Mouse (Mus musculus): ENCODE results near the gene Rgs6. TPM values are rescaled to one million over a fixed set of nuclear protein-coding genes. Genes with fewer than 3 reads are reported as not detected.

The Rgs6 gene
- polyA plus RNA-seq, 1 experiment from 2014 or later, result 0.69 TPM

- Histone ChIP-seq H3K9me3 (ENCODE audit: control insufficient read depth, low read length) (no peaks in the 10 kb centered on the region), H3K9ac (ENCODE audit: low read length) (no peak overlapping the region), H3K27me3 (ENCODE audit: control insufficient read depth, insufficient read depth, low read length) (no peaks in the 10 kb centered on the region), H3K27ac (ENCODE audit: low read depth, low read length) (no peak overlapping the region), H3K4me1 (ENCODE audit: control insufficient read depth, insufficient read depth, low read length) (no peaks in the 10 kb centered on the region), H3K4me3 (ENCODE audit: low read depth, low read length) (no peak overlapping the region), H3K36me3 (ENCODE audit: control insufficient read depth, insufficient read depth, low read length) (no peaks in the 10 kb centered on the region), H3K4me2 (ENCODE audit: low read depth) (no peak overlapping the region)
- ATAC-seq (ENCODE audit: insufficient read depth, low FRiP score, low TSS enrichment), result no peak
- DNase-seq (ENCODE audit: low spot score), result no peak
Measured at GRCm38 (mm10) chr12:82710376-82710775, 122.3 kb downstream of the Rgs6 start.

GRCm38 (mm10) chr12:82714284-82714683 is 126.2 kb downstream of the Rgs6 start:
- H3K4me2 ChIP-seq (ENCODE audit: low read depth), result no peak overlapping the region
- WGBS, result 76% methylated on average over 2 of the region's 2 CpGs
- H3K9me3 ChIP-seq (ENCODE audit: control insufficient read depth, low read length), result no peaks in the 10 kb centered on the region
- no peak for ATAC-seq (ENCODE audit: insufficient read depth, low FRiP score, low TSS enrichment)
- no peak overlapping the region for H3K27ac ChIP-seq (ENCODE audit: low read depth, low read length)
- no peak overlapping the region for H3K4me3 ChIP-seq (ENCODE audit: low read depth, low read length)
- H3K4me1 ChIP-seq (ENCODE audit: control insufficient read depth, insufficient read depth, low read length), result no peaks in the 10 kb centered on the region
- H3K36me3 ChIP-seq (ENCODE audit: control insufficient read depth, insufficient read depth, low read length), result no peaks in the 10 kb centered on the region
- no peaks in the 10 kb centered on the region for H3K27me3 ChIP-seq (ENCODE audit: control insufficient read depth, insufficient read depth, low read length)
- H3K9ac ChIP-seq (ENCODE audit: low read length), result no peak overlapping the region
- no peak for DNase-seq (ENCODE audit: low spot score)

GRCm38 (mm10) chr12:82723017-82723540 is 135.0 kb downstream of the Rgs6 start:
- 91% methylated on average over 8 of the region's 8 CpGs for WGBS
- DNase-seq (ENCODE audit: low spot score), result no peak
- H3K4me2 ChIP-seq (ENCODE audit: low read depth), result no peak overlapping the region
- H3K36me3 ChIP-seq (ENCODE audit: control insufficient read depth, insufficient read depth, low read length), result no peaks in the 10 kb centered on the region
- H3K9me3 ChIP-seq (ENCODE audit: control insufficient read depth, low read length), result no peaks in the 10 kb centered on the region
- no peak overlapping the region for H3K9ac ChIP-seq (ENCODE audit: low read length)
- ATAC-seq (ENCODE audit: insufficient read depth, low FRiP score, low TSS enrichment), result no peak
- no peak overlapping the region for H3K4me3 ChIP-seq (ENCODE audit: low read depth, low read length)
- H3K4me1 ChIP-seq (ENCODE audit: control insufficient read depth, insufficient read depth, low read length), result no peaks in the 10 kb centered on the region
- no peak overlapping the region for H3K27ac ChIP-seq (ENCODE audit: low read depth, low read length)
- no peaks in the 10 kb centered on the region for H3K27me3 ChIP-seq (ENCODE audit: control insufficient read depth, insufficient read depth, low read length)

GRCm38 (mm10) chr12:82726255-82726654 is 138.2 kb downstream of the Rgs6 start:
- Histone ChIP-seq H3K4me1 (ENCODE audit: control insufficient read depth, insufficient read depth, low read length) (no peaks in the 10 kb centered on the region), H3K27me3 (ENCODE audit: control insufficient read depth, insufficient read depth, low read length) (no peaks in the 10 kb centered on the region), H3K9me3 (ENCODE audit: control insufficient read depth, low read length) (no peaks in the 10 kb centered on the region), H3K36me3 (ENCODE audit: control insufficient read depth, insufficient read depth, low read length) (no peaks in the 10 kb centered on the region), H3K27ac (ENCODE audit: low read depth, low read length) (no peak overlapping the region), H3K4me2 (ENCODE audit: low read depth) (no peak overlapping the region), H3K9ac (ENCODE audit: low read length) (no peak overlapping the region), H3K4me3 (ENCODE audit: low read depth, low read length) (no peak overlapping the region)
- DNase-seq (ENCODE audit: low spot score) (no peak), ATAC-seq (ENCODE audit: insufficient read depth, low FRiP score, low TSS enrichment) (no peak)
- 90% methylated on average over 4 of the region's 4 CpGs for WGBS

GRCm38 (mm10) chr12:82731587-82731986 is 143.5 kb downstream of the Rgs6 start:
- no peak overlapping the region for H3K9ac ChIP-seq (ENCODE audit: low read length)
- H3K27ac ChIP-seq (ENCODE audit: low read depth, low read length), result no peak overlapping the region
- no peak for ATAC-seq (ENCODE audit: insufficient read depth, low FRiP score, low TSS enrichment)
- H3K9me3 ChIP-seq (ENCODE audit: control insufficient read depth, low read length), result no peaks in the 10 kb centered on the region
- no peak for DNase-seq (ENCODE audit: low spot score)
- no peaks in the 10 kb centered on the region for H3K27me3 ChIP-seq (ENCODE audit: control insufficient read depth, insufficient read depth, low read length)
- H3K4me2 ChIP-seq (ENCODE audit: low read depth), result no peak overlapping the region
- no peak overlapping the region for H3K4me3 ChIP-seq (ENCODE audit: low read depth, low read length)
- H3K4me1 ChIP-seq (ENCODE audit: control insufficient read depth, insufficient read depth, low read length), result no peaks in the 10 kb centered on the region
- 84% methylated on average over 7 of the region's 7 CpGs for WGBS
- no peaks in the 10 kb centered on the region for H3K36me3 ChIP-seq (ENCODE audit: control insufficient read depth, insufficient read depth, low read length)

- DNase-seq (ENCODE audit: low spot score) (no peak), ATAC-seq (ENCODE audit: insufficient read depth, low FRiP score, low TSS enrichment) (no peak)
- Histone ChIP-seq H3K4me3 (ENCODE audit: low read depth, low read length) (no peak overlapping the region), H3K27ac (ENCODE audit: low read depth, low read length) (no peak overlapping the region), H3K9ac (ENCODE audit: low read length) (no peak overlapping the region), H3K36me3 (ENCODE audit: control insufficient read depth, insufficient read depth, low read length) (no peaks in the 10 kb centered on the region), H3K4me1 (ENCODE audit: control insufficient read depth, insufficient read depth, low read length) (no peaks in the 10 kb centered on the region), H3K4me2 (ENCODE audit: low read depth) (no peak overlapping the region), H3K27me3 (ENCODE audit: control insufficient read depth, insufficient read depth, low read length) (no peaks in the 10 kb centered on the region), H3K9me3 (ENCODE audit: control insufficient read depth, low read length) (no peaks in the 10 kb centered on the region)
- 88% methylated on average over 3 of the region's 3 CpGs for WGBS
Measured at GRCm38 (mm10) chr12:82742955-82743354, 154.9 kb downstream of the Rgs6 start.

- WGBS, result 60% methylated on average over 3 of the region's 3 CpGs
- no peaks in the 10 kb centered on the region for H3K36me3 ChIP-seq (ENCODE audit: control insufficient read depth, insufficient read depth, low read length)
- H3K27me3 ChIP-seq (ENCODE audit: control insufficient read depth, insufficient read depth, low read length), result no peaks in the 10 kb centered on the region
- no peak overlapping the region for H3K4me3 ChIP-seq (ENCODE audit: low read depth, low read length)
- no peaks in the 10 kb centered on the region for H3K9me3 ChIP-seq (ENCODE audit: control insufficient read depth, low read length)
- H3K4me2 ChIP-seq (ENCODE audit: low read depth), result no peak overlapping the region
- H3K4me1 ChIP-seq (ENCODE audit: control insufficient read depth, insufficient read depth, low read length), result no peaks in the 10 kb centered on the region
- DNase-seq (ENCODE audit: low spot score), result no peak
- no peak overlapping the region for H3K9ac ChIP-seq (ENCODE audit: low read length)
- H3K27ac ChIP-seq (ENCODE audit: low read depth, low read length), result no peak overlapping the region
- ATAC-seq (ENCODE audit: insufficient read depth, low FRiP score, low TSS enrichment), result no peak
Measured at GRCm38 (mm10) chr12:82744026-82744425, 155.9 kb downstream of the Rgs6 start.

- WGBS, result 50% methylated on average over 3 of the region's 3 CpGs
- no peaks in the 10 kb centered on the region for H3K27me3 ChIP-seq (ENCODE audit: control insufficient read depth, insufficient read depth, low read length)
- no peak for ATAC-seq (ENCODE audit: insufficient read depth, low FRiP score, low TSS enrichment)
Measured at GRCm38 (mm10) chr12:82744826-82745225, 156.7 kb downstream of the Rgs6 start.

GRCm38 (mm10) chr12:82747099-82747498 is 159.0 kb downstream of the Rgs6 start:
- H3K9ac ChIP-seq (ENCODE audit: low read length), result no peak overlapping the region
- DNase-seq (ENCODE audit: low spot score) (no peak), ATAC-seq (ENCODE audit: insufficient read depth, low FRiP score, low TSS enrichment) (no peak)
- no peaks in the 10 kb centered on the region for H3K9me3 ChIP-seq (ENCODE audit: control insufficient read depth, low read length)
- no peak overlapping the region for H3K4me2 ChIP-seq (ENCODE audit: low read depth)
- 92% methylated on average over 4 of the region's 4 CpGs for WGBS
- no peaks in the 10 kb centered on the region for H3K27me3 ChIP-seq (ENCODE audit: control insufficient read depth, insufficient read depth, low read length)
- no peaks in the 10 kb centered on the region for H3K36me3 ChIP-seq (ENCODE audit: control insufficient read depth, insufficient read depth, low read length)
- H3K4me3 ChIP-seq (ENCODE audit: low read depth, low read length), result no peak overlapping the region
- H3K27ac ChIP-seq (ENCODE audit: low read depth, low read length), result no peak overlapping the region
- no peaks in the 10 kb centered on the region for H3K4me1 ChIP-seq (ENCODE audit: control insufficient read depth, insufficient read depth, low read length)

More at GRCm38 (mm10) chr12:82744826-82745225, 156.7 kb downstream of the Rgs6 start:
- no peak overlapping the region for H3K4me3 ChIP-seq (ENCODE audit: low read depth, low read length)
- no peak overlapping the region for H3K27ac ChIP-seq (ENCODE audit: low read depth, low read length)
- H3K4me1 ChIP-seq (ENCODE audit: control insufficient read depth, insufficient read depth, low read length), result no peaks in the 10 kb centered on the region
- H3K4me2 ChIP-seq (ENCODE audit: low read depth), result no peak overlapping the region
- DNase-seq (ENCODE audit: low spot score), result no peak
- no peaks in the 10 kb centered on the region for H3K9me3 ChIP-seq (ENCODE audit: control insufficient read depth, low read length)
- no peaks in the 10 kb centered on the region for H3K36me3 ChIP-seq (ENCODE audit: control insufficient read depth, insufficient read depth, low read length)
- no peak overlapping the region for H3K9ac ChIP-seq (ENCODE audit: low read length)

Data from neural tube, embryonic 11.5 days (tissue).